Mouse (Mus musculus) limb, embryonic 12.5 days (tissue): ENCODE data around the gene Mylip. TPM values are rescaled to one million over a fixed set of nuclear protein-coding genes. Genes with fewer than 3 reads are reported as not detected.

Experiments used
- ATAC-seq: fragments of 200-750 bp; cut with Nextera tagmentation; 2 replicates; pipeline ENCODE4 v1.8.0; 2017; ENCODE audit warnings: low read depth, moderate TSS enrichment; ENCODE audit not compliant: insufficient number of reproducible peaks, insufficient read depth, low FRiP score, low TSS enrichment
- H3K27ac ChIP-seq: fragments of 300-500 bp; sonication (generic); 2 replicates; pipeline ENCODE4 v1.5.1; 2016; ENCODE audit warnings: mild to moderate bottlenecking, moderate library complexity
- H3K27me3 ChIP-seq: fragments of 300-500 bp; sonication (generic); 2 replicates; pipeline ENCODE4 v1.6.1; 2016; ENCODE audit warnings: mild to moderate bottlenecking, moderate library complexity
- H3K36me3 ChIP-seq: fragments of 300-500 bp; sonication (generic); 2 replicates; pipeline ENCODE4 v1.6.1; 2016; ENCODE audit warnings: mild to moderate bottlenecking, moderate library complexity
- H3K4me1 ChIP-seq: fragments of 300-500 bp; sonication (generic); replicated peaks from 2 replicates; pipeline ENCODE4 v1.6.1; 2016
- H3K4me2 ChIP-seq: fragments of 300-500 bp; sonication (generic); 2 replicates; pipeline ENCODE4 v1.6.1; 2016; ENCODE audit warnings: mild to moderate bottlenecking, moderate library complexity
- H3K4me3 ChIP-seq: fragments of 300-500 bp; sonication (generic); replicated peaks from 2 replicates; pipeline ENCODE4 v1.5.1; 2016; ENCODE audit warnings: mild to moderate bottlenecking
- H3K9ac ChIP-seq: fragments of 300-500 bp; sonication (generic); replicated peaks from 2 replicates; pipeline ENCODE4 v1.6.1; 2016; ENCODE audit warnings: mild to moderate bottlenecking, moderate library complexity
- H3K9me3 ChIP-seq: fragments of 300-500 bp; sonication (generic); 2 replicates; pipeline ENCODE4 v1.6.1; 2016; ENCODE audit warnings: mild to moderate bottlenecking, moderate library complexity
- WGBS: fragments of 180-500 bp; shearing (Covaris S2); methylation state at CpG from one replicate; pipeline ENCODE4 v1.1.7; 2016; 5-methylcytosine and 5-hydroxymethylcytosine counted together
- polyA plus RNA-seq: library from polyadenylated mRNA; unstranded; fragments of >200 nt; fragmentation: Nextera tagmentation; extraction: Ambion mirVana; gene quantifications from 2 replicates; pipeline ENCODE4 v1.2.1, GENCODE M21; 2016

Mylip gene
- polyA plus RNA-seq, 1 experiment from 2014 or later: 25.4 TPM

- no peaks in the 10 kb centered on the region for H3K27me3 ChIP-seq
- H3K9ac ChIP-seq: no peak overlapping the region
- 94% methylated on average over 6 of the region's 6 CpGs for WGBS
- H3K36me3 ChIP-seq: peaks cover 71% of the 10 kb centered on the region
- no peaks in the 10 kb centered on the region for H3K9me3 ChIP-seq
- H3K27ac ChIP-seq: no peak overlapping the region
- H3K4me3 ChIP-seq: no peak overlapping the region
- H3K4me1 ChIP-seq: peaks cover 29% of the 10 kb centered on the region
- ATAC-seq: no peak
- H3K4me2 ChIP-seq: no peak overlapping the region
Measured at GRCm38 (mm10) chr13:45405194-45405810, 15.8 kb downstream of the Mylip start.

- Histone ChIP-seq H3K27ac (no peak overlapping the region), H3K4me2 (no peak overlapping the region), H3K9me3 (no peaks in the 10 kb centered on the region), H3K36me3 (peaks cover 79% of the 10 kb centered on the region), H3K4me3 (no peak overlapping the region), H3K27me3 (no peaks in the 10 kb centered on the region), H3K9ac (no peak overlapping the region), H3K4me1 (peaks cover 21% of the 10 kb centered on the region)
- no peak for ATAC-seq
- WGBS: 92% methylated on average over 11 of the region's 11 CpGs
Measured at GRCm38 (mm10) chr13:45406289-45406688, 16.7 kb downstream of the Mylip start.

GRCm38 (mm10) chr13:45406703-45407102 is 17.2 kb downstream of the Mylip start:
- Histone ChIP-seq H3K9ac (no peak overlapping the region), H3K27ac (no peak overlapping the region), H3K4me2 (no peak overlapping the region), H3K9me3 (no peaks in the 10 kb centered on the region), H3K4me3 (no peak overlapping the region), H3K27me3 (no peaks in the 10 kb centered on the region), H3K36me3 (peaks cover 83% of the 10 kb centered on the region), H3K4me1 (peaks cover 18% of the 10 kb centered on the region)
- ATAC-seq: no peak
- 74% methylated on average over 6 of the region's 6 CpGs for WGBS

- 86% methylated on average over 4 of the region's 4 CpGs for WGBS
- Histone ChIP-seq H3K27me3 (no peaks in the 10 kb centered on the region), H3K27ac (no peak overlapping the region), H3K9me3 (peaks cover 10% of the 10 kb centered on the region; the same call in 1 of the 2 replicates), H3K4me1 (peaks cover 24% of the 10 kb centered on the region), H3K4me3 (no peak overlapping the region), H3K36me3 (peaks cover 76% of the 10 kb centered on the region), H3K9ac (no peak overlapping the region), H3K4me2 (no peak overlapping the region)
- ATAC-seq: no peak
Measured at GRCm38 (mm10) chr13:45410936-45411335, 21.4 kb downstream of the Mylip start.

- peaks cover 55% of the 10 kb centered on the region for H3K36me3 ChIP-seq
- no peaks in the 10 kb centered on the region for H3K27me3 ChIP-seq
- no peak overlapping the region for H3K9ac ChIP-seq
- peaks cover 38% of the 10 kb centered on the region for H3K4me1 ChIP-seq
- peaks cover 10% of the 10 kb centered on the region; the same call in 1 of the 2 replicates for H3K9me3 ChIP-seq
- H3K4me3 ChIP-seq: no peak overlapping the region
- H3K4me2 ChIP-seq: no peak overlapping the region
- ATAC-seq: no peak
- WGBS: 96% methylated on average over 1 of the region's 1 CpGs
- 0 out of 2 replicates have a peak overlapping the region, but pooled peaks have one; percentile 7 for H3K27ac ChIP-seq
Measured at GRCm38 (mm10) chr13:45413066-45413465, 23.5 kb downstream of the Mylip start.

- ATAC-seq: no peak
- Histone ChIP-seq H3K9me3 (peaks cover 10% of the 10 kb centered on the region; the same call in 1 of the 2 replicates), H3K4me3 (no peak overlapping the region), H3K4me2 (no peak overlapping the region), H3K27ac (peak overlapping the region; percentile 75), H3K4me1 (peaks cover 38% of the 10 kb centered on the region), H3K36me3 (peaks cover 45% of the 10 kb centered on the region), H3K27me3 (no peaks in the 10 kb centered on the region), H3K9ac (no peak overlapping the region)
- 37% methylated on average over 9 of the region's 9 CpGs for WGBS
Measured at GRCm38 (mm10) chr13:45414031-45414430, 24.5 kb downstream of the Mylip start.

- WGBS: 29% methylated on average over 14 of the region's 14 CpGs
- Histone ChIP-seq H3K4me2 (peak overlapping the region; percentile 39), H3K9me3 (peaks cover 10% of the 10 kb centered on the region; the same call in 1 of the 2 replicates), H3K36me3 (peaks cover 19% of the 10 kb centered on the region), H3K4me1 (peaks cover 38% of the 10 kb centered on the region), H3K27ac (peak overlapping the region; percentile 66), H3K9ac (no peak overlapping the region), H3K4me3 (no peak overlapping the region), H3K27me3 (no peaks in the 10 kb centered on the region)
- ATAC-seq: no peak
Measured at GRCm38 (mm10) chr13:45416621-45417057, 27.1 kb downstream of the Mylip start.

GRCm38 (mm10) chr13:45418986-45419385 is 29.4 kb downstream of the Mylip start:
- no peak for ATAC-seq
- H3K9me3 ChIP-seq: no peaks in the 10 kb centered on the region
- H3K27ac ChIP-seq: no peak overlapping the region
- WGBS: 83% methylated on average over 12 of the region's 12 CpGs
- H3K36me3 ChIP-seq: no peaks in the 10 kb centered on the region
- H3K27me3 ChIP-seq: no peaks in the 10 kb centered on the region
- no peak overlapping the region for H3K9ac ChIP-seq
- peaks cover 36% of the 10 kb centered on the region for H3K4me1 ChIP-seq
- H3K4me2 ChIP-seq: no peak overlapping the region
- no peak overlapping the region for H3K4me3 ChIP-seq

GRCm38 (mm10) chr13:45422251-45422650 is 32.7 kb downstream of the Mylip start:
- no peak overlapping the region for H3K4me2 ChIP-seq
- H3K9ac ChIP-seq: no peak overlapping the region
- no peak overlapping the region for H3K4me3 ChIP-seq
- ATAC-seq: no peak
- no peaks in the 10 kb centered on the region for H3K27me3 ChIP-seq
- no peaks in the 10 kb centered on the region for H3K36me3 ChIP-seq
- no peaks in the 10 kb centered on the region for H3K9me3 ChIP-seq
- 57% methylated on average over 13 of the region's 13 CpGs for WGBS
- peaks cover 5% of the 10 kb centered on the region for H3K4me1 ChIP-seq
- no peak overlapping the region for H3K27ac ChIP-seq

- Histone ChIP-seq H3K27me3 (no peaks in the 10 kb centered on the region), H3K4me2 (no peak overlapping the region), H3K36me3 (no peaks in the 10 kb centered on the region), H3K4me3 (no peak overlapping the region), H3K9ac (no peak overlapping the region), H3K4me1 (peaks cover 4% of the 10 kb centered on the region), H3K9me3 (no peaks in the 10 kb centered on the region), H3K27ac (no peak overlapping the region)
- no peak for ATAC-seq
- WGBS: 78% methylated on average over 5 of the region's 5 CpGs
Measured at GRCm38 (mm10) chr13:45422709-45423108, 33.2 kb downstream of the Mylip start.

GRCm38 (mm10) chr13:45423905-45424304 is 34.4 kb downstream of the Mylip start:
- no peaks in the 10 kb centered on the region for H3K36me3 ChIP-seq
- no peak overlapping the region for H3K27ac ChIP-seq
- no peaks in the 10 kb centered on the region for H3K27me3 ChIP-seq
- peaks cover 6% of the 10 kb centered on the region for H3K4me1 ChIP-seq
- no peaks in the 10 kb centered on the region for H3K9me3 ChIP-seq
- no peak overlapping the region for H3K4me2 ChIP-seq
- H3K9ac ChIP-seq: no peak overlapping the region
- no peak for ATAC-seq
- H3K4me3 ChIP-seq: no peak overlapping the region
- 85% methylated on average over 5 of the region's 5 CpGs for WGBS

GRCm38 (mm10) chr13:45429239-45429638 is 39.7 kb downstream of the Mylip start:
- H3K27ac ChIP-seq: peak overlapping the region; percentile 45; the same call in 1 of the 2 replicates
- no peaks in the 10 kb centered on the region for H3K9me3 ChIP-seq
- no peak overlapping the region for H3K9ac ChIP-seq
- no peak overlapping the region for H3K4me3 ChIP-seq
- H3K36me3 ChIP-seq: no peaks in the 10 kb centered on the region
- H3K27me3 ChIP-seq: no peaks in the 10 kb centered on the region
- WGBS: 51% methylated on average over 11 of the region's 11 CpGs
- no peak overlapping the region for H3K4me2 ChIP-seq
- H3K4me1 ChIP-seq: peaks cover 13% of the 10 kb centered on the region
- no peak for ATAC-seq
